Comparison of ENCODE assay signal across 11 mouse cellular contexts in the genomic region with DNA sequence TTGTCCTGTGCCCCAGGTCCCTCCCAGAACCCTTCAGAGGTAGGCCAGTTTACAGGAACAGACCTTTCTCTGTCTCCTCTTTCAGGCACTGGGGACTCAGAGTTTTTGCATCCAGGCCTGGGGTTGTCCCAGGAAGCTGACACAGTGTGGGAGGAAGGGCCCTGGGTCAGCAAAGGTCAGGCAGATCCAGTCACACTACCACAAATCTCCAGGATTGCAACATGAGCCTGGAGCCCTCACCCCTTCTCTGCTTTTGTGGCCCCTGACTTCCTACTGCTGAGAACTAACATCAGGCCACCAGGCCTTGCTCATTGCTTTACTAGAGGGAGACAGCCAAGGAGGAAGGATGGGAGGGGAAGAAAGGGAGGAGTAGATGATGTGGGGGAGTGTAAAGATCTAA. TPM values are rescaled to one million over a fixed set of nuclear protein-coding genes. Genes with fewer than 3 reads are reported as not detected.
A peak's percentile ranks its signal among the peaks of the same experiment; 100 is the strongest.
DNase-seq lines count a peak whose midpoint lies in the region.
"Had no signal": no experiment of that assay in that cellular context is flagged by ENCODE, and none has a peak within 500 bp of the region (broad histone marks: within the 10 kb centered on the region; RNA-seq: fewer than 3 reads in every experiment).

No protein-coding gene starts in this region.

- no peak overlapping the region for H3K4me3 ChIP-seq in embryonic facial prominence, embryonic 10.5 days
- H3K4me3 ChIP-seq in macrophage (ENCODE audit: inconsistent target): peak overlapping the region; percentile 21
- H3K4me3 ChIP-seq: heart, embryonic 15.5 days; lung, embryonic 15.5 days had no signal

- H3K4me1 ChIP-seq in embryonic facial prominence, embryonic 10.5 days: peaks cover 50% of the 10 kb centered on the region

- peak; percentile 11 for DNase-seq in embryo, embryonic 10.5 days (ENCODE audit: low spot score)
- DNase-seq in embryo, embryonic 11 days: no peak
- no peak for DNase-seq in embryonic facial prominence, embryonic 10.5 days (ENCODE audit: low spot score)
- DNase-seq in kidney, postnatal 25 days: peak; percentile 64 to 71
- no peak for DNase-seq in cerebellum, adult 8-10 months
- no peak for DNase-seq in layer of hippocampus, adult 9-10 months (ENCODE audit: low spot score)
- DNase-seq in gastrocnemius, postnatal 25 days: no peak
- DNase-seq: cerebellum, adult 9-10 months had no signal

- H3K27me3 ChIP-seq in embryonic facial prominence, embryonic 10.5 days (replicated peaks; ENCODE audit: low read depth, poor library complexity, severe bottlenecking): no peaks in the 10 kb centered on the region
- H3K27me3 ChIP-seq: lung, embryonic 15.5 days had no signal

- H3K27ac ChIP-seq in embryonic facial prominence, embryonic 10.5 days (replicated peaks): peak overlapping the region; percentile 24
- peak overlapping the region; percentile 94 for H3K27ac ChIP-seq in macrophage
- H3K27ac ChIP-seq: heart, embryonic 15.5 days; lung, embryonic 15.5 days had no signal

- no peaks in the 10 kb centered on the region for H3K36me3 ChIP-seq in embryonic facial prominence, embryonic 10.5 days (replicated peaks)
- H3K36me3 ChIP-seq in macrophage (ENCODE audit: inconsistent target): peaks cover 35% of the 10 kb centered on the region
- H3K36me3 ChIP-seq: heart, embryonic 15.5 days; lung, embryonic 15.5 days had no signal

- no peaks in the 10 kb centered on the region for H3K9me3 ChIP-seq in embryonic facial prominence, embryonic 10.5 days
- H3K9me3 ChIP-seq: heart, embryonic 15.5 days; lung, embryonic 15.5 days had no signal

- peaks cover 64% of the 10 kb centered on the region for H3K79me2 ChIP-seq in macrophage (ENCODE audit: inconsistent target)

RNA-seq across cellular contexts. Expression of gene Ikbke, which starts 2.6 kb away (rescaled TPM):
- 0.94 and 1.6 TPM in 2 replicates for polyA plus RNA-seq in embryonic facial prominence, embryonic 10.5 days (2016; fragmentation: Nextera tagmentation; extraction: Ambion mirVana)
- total RNA-seq in macrophage (2018; cell fraction: chromatin; rRNA removed): 1,000 to 10,000 TPM; 1,136 to 6,556 (median 3,620) TPM
- total RNA-seq in macrophage (2018; cell fraction: cytosol; rRNA removed): 100 to 1,000 TPM in 17 of 26 experiments, 10 to 100 TPM in 9; 69.2 to 344 (median 158) TPM
- 1,000 to 10,000 TPM in 20 of 26 experiments, 100 to 1,000 TPM in 6; 493 to 2,755 (median 1,436) TPM for total RNA-seq in macrophage (2018; cell fraction: nucleus; rRNA removed)
- polyA plus RNA-seq in macrophage (2018): 63.3 to 156 TPM (median 108 TPM) in 3 replicates
- total RNA-seq in gastrocnemius, postnatal 25 days (2021): 1 to 10 TPM in 1 of 2 experiments, under 1 TPM in 1; 0.95 to 1.9 TPM

RNA-seq across cellular contexts. Expression of gene Rassf5, which starts 31.8 kb away (rescaled TPM):
- polyA plus RNA-seq in embryonic facial prominence, embryonic 10.5 days (2016; fragmentation: Nextera tagmentation; extraction: Ambion mirVana): 1.2 and 1.3 TPM in 2 replicates
- 10 to 100 TPM in 25 of 26 experiments, 1 to 10 TPM in 1; 8.9 to 37.5 (median 19.6) TPM for total RNA-seq in macrophage (2018; cell fraction: chromatin; rRNA removed)
- 10 to 100 TPM; 20.0 to 56.2 (median 35.3) TPM for total RNA-seq in macrophage (2018; cell fraction: cytosol; rRNA removed)
- total RNA-seq in macrophage (2018; cell fraction: nucleus; rRNA removed): 10 to 100 TPM; 14.7 to 47.2 (median 30.6) TPM
- 28.9 to 47.9 TPM (median 35.4 TPM) in 3 replicates for polyA plus RNA-seq in macrophage (2018)
- total RNA-seq in gastrocnemius, postnatal 25 days (2021): under 1 TPM; 0.70 to 0.90 TPM

Comparison
In these comparisons a context has a peak if more than half of its experiments do, and no peak if none do; other contexts are left out.
1. DNase-seq: peak in embryo, embryonic 10.5 days (single experiment) and kidney, postnatal 25 days (2 of 2); none in embryo, embryonic 11 days (single experiment), embryonic facial prominence, embryonic 10.5 days (single experiment), cerebellum, adult 8-10 months (single experiment), layer of hippocampus, adult 9-10 months (single experiment) and gastrocnemius, postnatal 25 days (single experiment).
2. RNA of gene Ikbke, which starts 2.6 kb away (polyA plus RNA-seq): 63.3 to 156 TPM in macrophage; 0.94 to 1.6 TPM in embryonic facial prominence, embryonic 10.5 days; every median in the first group is over 10 times any median in the second.
3. RNA of gene Rassf5, which starts 31.8 kb away (polyA plus RNA-seq): 28.9 to 47.9 TPM in macrophage; 1.2 to 1.3 TPM in embryonic facial prominence, embryonic 10.5 days; every median in the first group is over 10 times any median in the second.